Mouse (Mus musculus): Measurements from ENCODE around the gene Tmed10.

The Tmed10 gene

GRCm38 (mm10) chr12:85373591-85374560 is 771 bp downstream of the Tmed10 start:
- DNase-seq (ENCODE audit: low spot score) = peak; percentile 49

DNA sequence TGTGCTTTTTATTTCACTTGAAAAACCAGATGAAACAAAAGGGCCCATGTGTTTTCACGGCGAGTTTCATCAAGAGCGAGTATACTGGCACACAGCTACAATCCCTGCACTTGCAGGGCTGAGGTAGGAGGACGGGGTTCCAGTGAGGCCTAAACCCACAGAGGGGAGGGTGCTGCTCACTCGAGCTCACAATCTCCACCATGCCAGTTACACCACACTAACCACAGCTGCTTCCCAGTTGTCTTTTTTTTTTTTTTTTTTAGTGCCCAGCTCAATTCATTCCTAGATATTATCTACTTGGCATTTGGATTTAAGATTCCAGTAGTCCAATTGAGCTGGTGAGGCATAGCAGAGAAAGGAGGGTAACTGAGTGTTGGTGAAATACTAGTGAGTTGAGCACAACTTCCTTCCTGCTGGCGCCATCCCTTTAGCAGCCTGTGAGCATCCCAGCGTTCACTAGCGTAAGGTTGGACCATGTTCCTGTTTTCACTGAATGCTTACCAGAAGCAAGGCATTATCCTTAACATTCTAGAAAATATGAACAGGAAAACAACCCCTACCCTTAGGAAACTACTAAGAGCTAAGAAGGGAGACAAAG is 2.5 kb downstream of the Tmed10 start:
- no peak for DNase-seq (ENCODE audit: low spot score)

- no peak for DNase-seq (ENCODE audit: low spot score)
Measured at GRCm38 (mm10) chr12:85368441-85369063, 6.1 kb downstream of the Tmed10 start.

DNA sequence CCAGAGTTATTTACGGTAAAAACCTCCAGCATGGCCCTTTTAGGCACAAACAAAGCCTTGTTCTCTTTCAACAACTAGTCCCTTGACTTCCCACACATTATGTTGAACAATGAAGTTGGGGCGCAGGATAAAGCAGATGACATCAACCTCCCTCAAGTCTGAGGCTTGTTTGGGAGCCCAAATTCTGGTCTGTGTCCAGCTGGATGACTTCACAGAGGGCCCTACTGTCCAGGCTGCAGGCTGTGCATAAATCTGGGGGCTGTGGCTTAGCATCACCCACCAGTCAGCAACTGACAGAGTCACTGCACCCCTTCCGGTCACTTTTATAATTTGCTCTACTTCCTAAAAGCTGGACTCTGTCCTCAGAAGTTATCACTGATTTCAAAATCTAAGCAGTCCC is 8.4 kb downstream of the Tmed10 start:
- DNase-seq (ENCODE audit: low spot score) = no peak

DNA sequence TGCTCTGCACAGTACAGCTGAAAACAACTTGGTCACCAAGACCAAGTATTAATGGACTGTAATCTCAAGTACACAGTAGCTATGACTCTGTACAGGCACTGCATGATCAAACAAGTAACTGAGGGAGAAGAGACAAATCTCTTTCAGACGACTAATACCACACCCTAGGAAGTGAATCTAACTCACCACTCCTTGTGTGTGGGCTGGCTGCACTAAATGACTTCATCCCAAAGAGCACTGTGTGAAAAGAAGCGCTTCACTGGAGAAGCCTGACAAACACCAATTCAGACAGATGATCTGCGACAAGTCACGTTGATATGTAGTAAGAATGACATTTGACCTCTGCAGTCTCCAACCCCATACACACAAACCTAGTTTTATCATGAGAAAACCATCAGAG is 12.1 kb downstream of the Tmed10 start:
- no peak for DNase-seq (ENCODE audit: low spot score)

DNA sequence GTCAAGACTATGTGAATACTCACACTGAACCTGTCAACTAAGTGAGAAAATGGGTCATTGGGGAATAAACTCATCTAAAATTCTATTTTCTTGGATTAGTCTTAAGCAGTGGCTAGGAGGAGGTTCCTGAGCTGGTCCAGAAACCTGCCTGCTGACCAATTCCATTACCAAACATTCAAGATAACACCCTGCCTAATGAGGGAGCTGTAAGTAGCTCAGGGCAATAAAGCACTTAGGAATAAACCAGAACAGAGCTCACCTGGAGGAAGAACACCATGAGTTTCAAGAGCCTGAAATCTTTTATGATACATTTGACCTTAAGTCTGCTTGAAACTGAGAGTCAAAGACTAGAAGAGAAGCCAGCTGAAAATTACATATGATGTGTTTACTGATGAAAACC is 13.1 kb downstream of the Tmed10 start:
- no peak for DNase-seq (ENCODE audit: low spot score)

DNA sequence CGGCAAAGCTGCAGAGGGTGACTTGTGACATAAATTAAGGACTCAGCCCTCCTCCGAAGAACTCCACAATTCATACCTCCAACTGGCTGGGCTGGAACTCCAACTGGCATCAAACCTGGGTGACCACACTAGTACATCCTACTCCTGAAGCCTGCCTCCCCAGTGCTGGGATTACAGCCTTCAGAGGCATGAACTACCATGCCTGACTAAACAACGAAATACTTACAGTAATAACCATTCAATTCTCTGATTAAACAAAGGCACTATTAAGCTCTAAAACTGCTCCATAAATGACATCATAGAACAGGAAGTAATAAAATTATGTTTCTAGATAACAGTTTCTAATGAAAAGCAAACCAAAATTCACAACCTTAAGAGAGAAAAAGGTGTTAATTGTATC is 13.5 kb downstream of the Tmed10 start:
- no peak for DNase-seq (ENCODE audit: low spot score)

DNA sequence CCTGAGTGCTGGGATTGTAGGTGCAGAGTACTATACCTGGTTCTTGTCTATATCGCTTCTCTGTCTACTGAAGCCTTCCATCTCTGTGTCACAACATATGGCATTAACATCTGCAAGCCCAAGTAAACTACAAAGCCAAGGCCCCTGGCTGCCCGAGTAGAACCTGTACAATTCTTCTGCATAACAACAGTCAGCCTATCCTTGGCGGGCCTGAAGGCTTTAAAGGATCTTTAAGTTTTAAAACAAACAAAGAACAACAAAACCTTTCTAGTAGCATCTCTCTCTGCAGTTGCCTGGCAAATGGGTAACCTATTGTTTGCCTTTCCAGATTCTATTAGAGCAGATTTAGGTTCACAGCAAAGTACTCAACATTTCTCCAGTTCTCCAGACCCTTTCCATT is 20.6 kb downstream of the Tmed10 start:
- DNase-seq (ENCODE audit: low spot score) = no peak

GRCm38 (mm10) chr12:85350407-85351232 is 24.0 kb downstream of the Tmed10 start:
- no peak for DNase-seq (ENCODE audit: low spot score)

DNA sequence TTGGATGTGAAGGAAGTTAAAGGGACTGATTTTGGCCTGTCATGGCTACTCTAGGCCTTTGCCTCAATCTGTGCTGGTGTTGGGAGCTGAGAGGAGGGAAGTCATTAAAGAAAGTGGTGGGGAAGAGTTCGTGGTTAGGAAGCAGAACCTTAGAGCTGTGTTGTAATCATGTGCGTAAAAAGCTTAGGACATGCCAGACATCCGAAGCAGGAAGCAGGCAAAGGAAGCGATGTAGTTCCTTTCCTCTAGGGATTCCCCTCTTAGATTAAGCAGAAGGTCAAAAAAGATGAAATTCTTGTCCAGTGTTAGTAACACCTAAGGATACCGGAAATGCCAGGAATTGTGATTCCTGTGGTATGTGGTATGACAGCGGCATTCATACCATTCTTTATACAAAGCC is 26.3 kb downstream of the Tmed10 start:
- no peak for DNase-seq (ENCODE audit: low spot score)

DNA sequence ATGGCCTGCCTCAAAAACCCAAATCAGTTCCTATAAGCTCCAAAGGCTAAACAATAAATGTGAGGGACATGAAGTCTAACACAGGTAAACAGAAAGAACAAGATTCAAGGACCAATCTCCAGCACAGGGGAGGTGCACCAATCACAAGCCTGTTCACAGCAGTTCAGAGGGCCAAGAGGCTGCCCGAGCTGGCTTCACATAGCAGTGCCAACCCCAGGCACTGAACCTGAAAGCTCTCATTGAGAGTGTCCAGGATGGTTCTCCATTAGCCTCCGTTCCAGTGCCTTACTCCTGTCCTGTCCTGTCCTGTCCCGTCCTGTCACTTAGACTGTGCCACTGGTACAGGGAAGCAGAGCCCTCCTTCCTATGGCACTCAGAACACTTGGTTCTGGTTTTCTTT is 27.5 kb downstream of the Tmed10 start:
- no peak for DNase-seq (ENCODE audit: low spot score)

- DNase-seq (ENCODE audit: low spot score) = peak; percentile 46
Measured at GRCm38 (mm10) chr12:85346374-85346773, 28.3 kb downstream of the Tmed10 start.

GRCm38 (mm10) chr12:85345559-85345958 is 29.1 kb downstream of the Tmed10 start:
- DNase-seq (ENCODE audit: low spot score) = no peak

DNA sequence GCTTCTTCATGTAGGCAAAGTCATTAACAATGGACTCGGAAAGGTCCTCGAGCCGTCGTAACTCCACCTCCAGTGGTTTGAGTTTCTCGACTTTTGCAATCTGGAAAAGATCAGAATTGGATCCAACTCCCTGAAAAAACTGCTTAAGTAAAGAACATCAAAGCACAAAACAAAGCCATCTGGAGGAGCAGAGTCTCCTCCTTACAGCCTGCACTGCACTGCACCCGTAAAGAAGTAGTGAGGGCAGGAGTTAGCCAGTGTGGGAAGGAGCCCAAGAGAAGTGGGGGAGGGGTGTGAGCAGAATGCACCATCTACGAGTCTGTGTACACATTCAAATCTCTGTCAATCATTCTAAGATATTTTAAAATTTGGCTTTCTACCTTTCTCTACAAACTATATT is 30.4 kb downstream of the Tmed10 start:
- DNase-seq (ENCODE audit: low spot score) = no peak

DNA sequence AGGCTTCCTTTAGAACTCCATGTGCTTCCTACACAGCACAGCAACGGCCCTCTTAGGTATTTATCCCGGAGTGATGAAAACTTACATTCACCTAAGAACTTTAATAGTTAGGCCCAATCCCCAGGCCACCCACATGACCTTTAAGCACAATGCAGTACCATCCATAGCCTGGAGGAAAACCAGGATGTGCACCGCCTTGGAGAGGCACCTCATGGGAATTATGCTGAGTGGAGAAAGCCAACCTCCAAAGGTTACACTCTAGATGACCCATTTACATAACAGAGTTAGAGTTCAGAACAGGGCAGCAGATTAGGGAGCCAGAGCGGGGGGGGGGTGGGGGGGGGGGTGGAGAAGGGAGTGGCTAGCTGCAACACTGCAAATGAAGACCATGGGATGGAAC is 32.3 kb downstream of the Tmed10 start:
- no peak for DNase-seq (ENCODE audit: low spot score)

GRCm38 (mm10) chr12:85341131-85341530 is 33.5 kb downstream of the Tmed10 start:
- peak; percentile 21 for DNase-seq (ENCODE audit: low spot score)

DNA sequence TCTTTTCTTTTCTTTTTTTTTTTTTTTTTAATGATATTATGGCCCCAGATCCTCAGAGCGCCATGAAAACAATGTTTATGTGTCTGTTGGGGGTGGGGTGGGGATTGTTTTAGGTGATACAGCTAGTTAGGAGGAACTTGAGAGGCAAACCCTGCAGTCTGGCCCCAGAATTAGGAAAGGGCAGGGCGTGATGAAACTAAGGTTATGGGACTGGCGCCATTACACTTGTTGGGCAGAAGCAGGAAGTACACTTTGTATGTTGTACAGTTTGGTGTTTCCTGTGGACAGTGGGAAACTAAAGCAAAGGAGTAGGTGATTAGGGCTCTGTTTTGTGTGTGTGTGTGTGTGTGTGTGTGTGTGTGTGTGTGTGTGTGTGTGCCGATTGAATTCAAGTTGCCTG is 34.7 kb downstream of the Tmed10 start:
- no peak for DNase-seq (ENCODE audit: low spot score)

GRCm38 (mm10) chr12:85339243-85339729 is 35.4 kb downstream of the Tmed10 start, which contains the start of gene Nek9:
Nek9 (minus strand) TSS chr12:85339362.
- DNase-seq (ENCODE audit: low spot score) = peak; percentile 88

- no peak for DNase-seq (ENCODE audit: low spot score)
Measured at GRCm38 (mm10) chr12:85338815-85339214, 35.8 kb downstream of the Tmed10 start.

GRCm38 (mm10) chr12:85337567-85338311 is 36.9 kb downstream of the Tmed10 start:
- no peak for DNase-seq (ENCODE audit: low spot score)

DNA sequence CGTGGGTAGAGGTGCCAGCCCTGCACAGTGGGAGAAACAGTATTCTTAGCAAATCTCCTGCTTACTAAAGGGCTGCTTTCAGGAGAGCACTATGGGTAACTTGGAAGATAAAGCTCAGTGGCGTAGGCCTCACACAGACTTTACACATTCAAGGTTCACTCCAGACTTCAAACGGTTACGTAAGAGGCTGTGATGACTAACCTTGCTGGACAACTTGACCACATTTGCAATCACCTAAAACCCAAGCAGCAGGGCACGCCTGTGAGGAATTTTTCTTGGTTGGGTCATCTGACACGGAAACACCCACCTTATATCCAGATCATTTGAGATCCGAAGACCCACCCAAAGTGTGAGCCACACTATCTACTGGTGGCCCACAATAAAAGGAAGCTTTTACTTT is 44.5 kb downstream of the Tmed10 start:
- DNase-seq (ENCODE audit: low spot score) = no peak

Data from ovary, postnatal 14 days (tissue).